Mouse (Mus musculus): ENCODE measurements at regions not wholly inside any gene's neighbourhood (a gene's known extent, or its start where the extent isn't known, plus 50 kb on each side); places are given as distances from the start of the nearest gene placed in this dataset.

DNA sequence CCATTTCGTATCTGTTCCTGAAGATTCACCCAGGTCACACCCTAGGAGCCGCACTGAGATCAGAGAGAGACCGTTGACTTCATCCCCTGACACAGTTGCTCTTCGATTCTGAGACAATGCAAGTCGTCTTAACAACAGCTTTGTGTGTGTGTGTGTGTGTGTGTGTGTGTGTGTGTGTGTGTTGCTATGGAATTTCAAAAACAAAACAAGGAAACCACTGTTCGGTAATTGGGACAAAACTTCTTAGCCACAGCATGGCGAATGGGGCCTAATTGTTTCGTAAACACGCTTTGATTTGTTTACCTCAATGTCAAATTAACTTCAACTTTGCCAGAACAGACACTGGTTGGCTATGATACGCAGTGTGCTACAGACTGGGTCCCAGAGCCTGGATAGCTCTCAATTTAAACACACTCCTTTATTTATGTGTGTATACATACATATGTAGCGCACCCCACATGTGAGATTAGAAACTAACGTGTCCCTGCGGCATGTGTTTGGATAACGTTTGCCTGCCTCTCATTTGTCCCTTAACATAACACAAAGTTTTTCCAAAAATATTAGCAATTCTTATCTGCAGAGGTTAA, 176.1 kb upstream of the Spred2 start:
- no peak for DNase-seq (ENCODE audit: low spot score)

DNA sequence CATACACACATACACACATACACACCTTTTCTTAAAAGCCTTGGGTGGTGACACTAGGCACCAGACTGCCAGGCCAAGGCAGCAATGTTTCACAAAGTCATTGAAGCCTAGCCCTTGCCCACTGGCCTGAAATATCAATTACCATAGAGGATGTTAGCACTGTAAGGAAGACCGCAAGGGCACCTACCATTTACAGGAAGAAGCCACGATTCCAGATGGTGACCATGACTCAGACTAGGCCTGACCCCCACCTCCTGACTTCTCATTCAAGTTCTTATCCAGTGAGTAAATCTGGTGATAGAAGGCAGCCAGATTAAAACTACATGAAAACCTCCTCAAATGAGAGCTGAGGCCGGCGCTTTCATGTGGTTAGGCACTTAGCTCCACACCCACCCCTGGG, 165.3 kb upstream of the Spred2 start:
- no peak for DNase-seq (ENCODE audit: low spot score)

DNA sequence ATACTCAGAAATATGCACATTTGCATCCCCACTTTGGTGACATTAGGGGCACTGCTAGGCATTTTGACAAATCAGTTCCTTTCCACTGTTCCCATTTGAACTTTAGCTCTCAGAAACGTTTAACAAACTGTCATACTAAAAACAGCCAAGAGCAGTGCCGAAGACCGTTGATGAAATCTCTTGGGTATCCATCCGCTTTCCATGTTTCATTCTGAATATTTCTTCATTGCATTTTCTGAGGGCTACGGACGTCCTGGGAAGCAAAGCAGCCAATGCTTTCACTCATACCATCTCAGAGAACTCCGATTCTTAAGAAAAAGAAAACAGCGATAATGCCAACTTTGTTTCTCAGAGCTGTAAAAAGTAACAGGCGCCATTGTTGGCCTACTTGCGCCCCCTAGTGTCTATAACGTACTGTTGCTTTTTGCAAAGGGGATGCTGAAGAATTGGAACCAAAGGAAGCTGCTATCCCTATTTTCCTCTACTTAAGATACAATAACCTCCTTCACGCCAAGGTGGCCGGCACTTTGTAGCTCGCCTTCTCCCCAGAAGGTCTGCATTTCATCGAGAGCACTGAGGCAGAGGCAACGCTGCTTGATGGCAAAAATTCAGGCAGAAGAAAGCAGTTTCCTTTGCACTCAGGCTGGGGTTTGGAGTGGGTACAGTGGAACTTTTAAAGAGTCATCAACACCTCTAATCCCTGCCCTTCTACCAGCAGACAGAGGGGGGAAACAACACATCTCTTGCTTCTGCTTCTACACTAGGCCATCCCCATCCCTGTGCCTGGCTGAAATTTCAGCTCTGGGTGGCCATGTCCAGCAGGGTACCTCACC, 163.1 kb upstream of the Spred2 start:
- peak; percentile 35 for DNase-seq (ENCODE audit: low spot score)

DNA sequence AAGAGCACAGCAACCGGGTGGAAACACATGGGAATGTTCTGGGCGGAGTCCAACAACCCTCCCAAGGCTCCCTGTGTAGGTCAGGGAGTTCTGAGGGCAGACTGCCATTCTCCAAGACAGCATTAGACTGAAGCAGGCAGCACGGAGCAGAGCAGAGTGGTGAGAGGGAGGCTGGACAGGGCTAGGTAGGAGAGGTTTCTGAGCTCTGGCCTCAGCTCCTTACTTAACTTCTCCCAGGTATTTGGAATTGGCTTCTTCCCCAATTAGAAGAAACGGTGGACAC, 162.5 kb upstream of the Spred2 start:
- DNase-seq (ENCODE audit: low spot score) = peak; percentile 23

DNA sequence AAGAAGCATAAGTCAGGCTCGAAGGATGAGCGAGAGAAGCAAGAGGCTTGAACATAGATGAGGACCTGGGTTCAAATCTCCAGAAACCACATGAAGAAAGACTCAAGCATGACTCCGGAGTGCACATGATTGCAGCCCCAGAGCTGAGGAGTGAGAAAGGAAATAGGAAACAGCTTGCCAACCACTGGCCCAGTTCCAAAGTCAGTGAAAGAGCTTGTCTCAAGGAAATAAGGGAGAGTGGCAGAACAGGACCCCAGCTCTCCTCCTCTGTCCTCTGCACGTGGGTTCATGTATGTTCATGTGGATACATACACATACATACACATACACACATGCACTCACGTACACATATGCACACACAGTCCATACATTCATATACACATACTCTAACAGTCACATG, 156.9 kb upstream of the Spred2 start:
- no peak for DNase-seq (ENCODE audit: low spot score)

DNA sequence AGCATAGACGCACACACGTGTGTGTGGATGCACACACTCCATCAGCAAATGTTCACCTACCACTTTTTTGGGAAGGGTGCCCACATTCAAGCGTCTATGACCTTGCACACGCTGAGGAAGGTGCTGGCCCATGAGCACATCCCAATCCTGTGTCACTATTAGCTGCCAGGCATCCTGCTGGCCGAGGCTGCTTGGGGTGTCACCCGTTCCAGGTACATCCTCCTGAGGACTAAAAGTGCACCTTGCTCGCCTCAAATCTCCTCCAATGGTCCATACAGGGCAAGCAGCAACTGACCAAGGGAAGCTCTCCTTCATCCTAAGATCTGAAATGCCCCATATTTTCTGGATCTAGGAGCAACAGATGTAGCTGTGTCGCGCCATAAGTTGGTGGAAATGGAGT, 156.3 kb upstream of the Spred2 start:
- DNase-seq (ENCODE audit: low spot score) = no peak

DNA sequence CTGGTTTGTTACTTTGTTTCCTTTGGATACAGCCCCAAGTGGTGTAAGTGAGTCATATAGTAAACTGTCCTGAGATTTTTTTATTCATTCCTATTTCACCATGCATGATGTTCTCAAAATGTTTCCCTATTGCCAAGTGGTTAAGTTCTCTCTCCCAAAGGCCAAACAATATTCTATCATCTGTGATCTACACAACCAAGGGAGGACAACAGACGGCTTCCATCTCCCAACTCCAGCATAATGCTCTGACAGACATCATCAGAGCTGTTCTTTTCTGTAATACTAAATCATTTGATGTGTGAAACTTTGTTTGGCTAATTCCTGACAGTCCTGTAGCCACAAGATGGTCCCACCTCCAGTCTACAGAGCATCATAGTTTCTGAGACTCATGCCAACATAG, 155.2 kb upstream of the Spred2 start:
- DNase-seq (ENCODE audit: low spot score) = no peak

DNA sequence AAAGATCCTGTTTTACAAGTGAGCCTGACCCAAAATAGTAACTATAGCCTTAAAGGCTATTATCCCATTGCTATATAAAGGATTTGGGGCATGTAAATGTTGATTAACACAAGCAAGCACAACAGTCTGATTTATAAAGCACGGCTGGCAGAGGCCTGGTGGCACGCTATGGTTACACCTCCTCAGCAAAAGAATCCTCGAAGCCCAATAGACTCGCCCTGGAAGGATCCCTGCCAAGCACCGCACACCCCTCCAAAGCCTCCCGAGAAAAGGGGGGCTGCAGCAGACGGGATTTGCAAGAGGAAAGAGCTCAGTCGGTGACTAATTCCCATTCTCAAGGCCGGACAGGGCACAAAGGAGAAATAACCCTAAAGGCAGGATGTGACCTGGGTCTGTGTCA, 150.2 kb upstream of the Spred2 start:
- DNase-seq (ENCODE audit: low spot score) = no peak

DNA sequence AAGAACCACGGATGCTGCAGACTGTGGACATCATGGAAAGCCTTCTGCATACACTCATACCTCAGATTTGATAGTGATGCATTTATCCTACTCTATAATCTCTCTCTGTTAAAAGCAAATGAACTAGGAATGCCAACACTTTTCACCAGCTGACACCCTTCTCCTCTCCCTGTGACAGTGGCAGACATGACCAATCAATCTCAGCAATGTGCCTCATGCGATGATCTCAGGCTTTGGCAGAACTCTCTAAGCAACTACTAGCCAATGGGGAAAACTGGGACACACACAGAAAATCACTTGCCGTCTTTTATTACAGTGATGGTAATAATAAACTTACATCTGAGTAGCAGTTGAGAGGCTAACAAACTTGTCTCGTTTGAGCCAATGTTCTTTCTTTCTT, 148.4 kb upstream of the Spred2 start:
- no peak for DNase-seq (ENCODE audit: low spot score)

DNA sequence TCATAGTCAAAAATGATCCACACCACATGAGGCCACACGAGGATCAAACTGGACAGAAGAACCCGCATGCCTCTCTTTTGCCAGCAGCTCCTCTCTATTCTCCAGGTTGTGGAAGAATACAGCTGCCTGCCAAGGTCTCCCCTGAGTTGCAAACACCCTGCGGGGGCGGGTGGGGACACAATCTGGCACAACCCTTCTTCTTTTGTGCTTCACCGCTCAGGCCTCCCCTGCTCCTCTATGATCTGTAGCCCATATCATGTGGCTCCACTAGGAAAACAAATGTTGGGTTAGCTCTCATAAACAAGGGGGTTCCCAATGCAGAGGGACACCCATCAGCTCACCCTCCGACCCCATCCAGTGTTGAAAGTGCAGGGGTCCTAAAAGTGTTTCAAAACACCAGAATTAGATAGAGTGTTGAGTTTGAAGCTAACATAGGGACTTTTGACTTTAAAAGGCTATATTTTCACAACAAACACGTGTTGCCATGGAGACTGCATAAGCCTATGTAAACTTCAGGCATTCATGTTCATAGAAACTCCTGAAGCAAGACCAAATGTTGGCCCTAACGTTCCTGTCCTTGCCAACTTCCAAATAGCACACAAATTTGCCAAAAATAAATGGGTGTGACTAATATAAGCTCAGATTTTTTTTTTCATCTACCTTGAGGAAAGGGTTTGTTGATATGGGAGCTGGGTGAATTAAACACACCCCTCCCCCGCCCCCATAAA, 147.5 kb upstream of the Spred2 start:
- DNase-seq (ENCODE audit: low spot score) = peak; percentile 53

DNA sequence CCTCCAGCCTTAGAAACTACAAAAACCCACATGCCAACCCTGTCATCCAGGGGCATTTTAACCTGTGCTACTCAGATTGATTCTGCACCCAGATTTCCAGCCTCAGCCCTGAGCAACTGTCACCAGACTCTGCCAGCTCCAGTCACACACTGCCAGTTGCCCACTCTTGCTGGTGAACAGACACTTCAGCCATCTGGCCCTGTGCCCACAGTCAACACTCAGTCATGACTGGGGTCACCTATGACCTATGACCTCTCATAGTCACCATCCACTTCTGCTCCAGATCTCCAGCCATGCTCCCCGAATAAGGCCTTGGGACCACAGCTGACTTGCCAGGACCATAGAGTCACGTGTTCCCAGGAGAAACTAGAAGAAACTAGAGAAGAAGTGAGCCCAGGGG, 146.0 kb upstream of the Spred2 start:
- DNase-seq (ENCODE audit: low spot score) = no peak

DNA sequence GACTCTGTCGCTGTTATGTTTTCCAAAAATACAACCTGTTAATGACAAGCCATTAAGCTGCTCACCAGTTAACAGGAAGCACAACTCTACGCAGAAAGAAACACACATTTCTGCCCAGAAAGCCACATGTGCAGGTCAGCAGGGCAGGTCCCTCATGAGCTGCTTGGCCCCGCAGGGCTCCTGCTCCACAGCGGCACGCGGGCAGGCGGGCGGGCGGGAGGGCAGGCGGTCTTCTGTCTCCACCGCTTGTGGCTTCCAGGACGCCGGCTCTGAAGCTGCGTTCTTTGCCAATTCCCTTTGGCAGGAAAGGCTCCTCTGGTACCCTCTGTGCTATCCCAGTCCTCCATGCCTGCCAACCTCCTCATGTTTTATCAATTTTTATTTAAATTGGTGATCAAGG, 139.1 kb upstream of the Spred2 start:
- no peak for DNase-seq (ENCODE audit: low spot score)

DNA sequence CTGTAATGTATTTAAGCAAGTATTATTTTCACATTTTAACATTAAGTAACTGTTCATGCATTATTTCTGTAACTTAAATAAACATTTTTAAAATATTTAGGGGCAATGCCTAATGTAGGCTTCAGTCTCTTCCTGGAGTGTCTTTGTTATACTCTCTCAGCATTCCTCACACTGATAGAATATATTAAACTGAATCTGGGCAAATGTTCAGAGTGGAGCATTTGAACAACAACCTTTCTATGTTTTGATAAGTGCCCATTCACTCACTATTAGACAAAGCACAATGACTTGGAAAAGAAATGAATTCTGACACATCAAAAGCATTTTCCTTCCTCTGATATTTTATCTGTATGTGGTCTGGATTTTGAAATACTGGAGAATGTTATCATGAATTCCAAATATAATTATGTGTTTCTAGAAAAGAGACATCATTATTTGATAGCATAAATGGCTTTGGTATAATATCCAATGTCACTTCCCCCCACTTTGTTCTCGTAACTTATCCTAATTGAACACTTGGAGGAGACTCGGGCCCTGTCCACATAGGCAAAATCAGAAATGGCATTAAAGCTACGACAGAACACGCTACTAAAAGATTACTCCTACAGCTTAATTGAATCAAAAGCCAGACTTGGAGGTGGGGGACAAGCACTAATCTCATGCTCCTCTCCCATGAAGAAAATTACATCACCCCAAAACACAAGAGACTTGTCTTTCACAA, 127.1 kb upstream of the Spred2 start:
- no peak for DNase-seq (ENCODE audit: low spot score)

DNA sequence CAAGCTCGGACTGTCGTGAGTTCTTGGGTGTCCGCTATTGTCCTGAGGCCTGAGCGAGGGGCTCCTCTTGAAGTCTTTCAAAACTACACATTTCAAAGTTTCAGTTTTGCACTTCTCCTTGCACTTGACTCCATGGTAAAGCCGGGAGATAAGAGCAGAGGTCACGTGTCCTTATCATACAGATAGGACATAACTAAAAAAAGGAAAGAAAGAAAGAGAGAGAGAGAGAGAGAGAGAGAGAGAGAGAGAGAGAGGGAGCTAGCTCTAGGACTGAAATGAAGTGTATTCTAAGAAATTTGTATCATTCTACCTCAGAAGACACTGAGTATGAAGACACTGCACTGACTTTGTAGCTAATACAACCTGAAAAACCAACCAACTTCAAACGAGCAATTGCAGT, 114.8 kb upstream of the Spred2 start:
- DNase-seq (ENCODE audit: low spot score) = no peak

DNA sequence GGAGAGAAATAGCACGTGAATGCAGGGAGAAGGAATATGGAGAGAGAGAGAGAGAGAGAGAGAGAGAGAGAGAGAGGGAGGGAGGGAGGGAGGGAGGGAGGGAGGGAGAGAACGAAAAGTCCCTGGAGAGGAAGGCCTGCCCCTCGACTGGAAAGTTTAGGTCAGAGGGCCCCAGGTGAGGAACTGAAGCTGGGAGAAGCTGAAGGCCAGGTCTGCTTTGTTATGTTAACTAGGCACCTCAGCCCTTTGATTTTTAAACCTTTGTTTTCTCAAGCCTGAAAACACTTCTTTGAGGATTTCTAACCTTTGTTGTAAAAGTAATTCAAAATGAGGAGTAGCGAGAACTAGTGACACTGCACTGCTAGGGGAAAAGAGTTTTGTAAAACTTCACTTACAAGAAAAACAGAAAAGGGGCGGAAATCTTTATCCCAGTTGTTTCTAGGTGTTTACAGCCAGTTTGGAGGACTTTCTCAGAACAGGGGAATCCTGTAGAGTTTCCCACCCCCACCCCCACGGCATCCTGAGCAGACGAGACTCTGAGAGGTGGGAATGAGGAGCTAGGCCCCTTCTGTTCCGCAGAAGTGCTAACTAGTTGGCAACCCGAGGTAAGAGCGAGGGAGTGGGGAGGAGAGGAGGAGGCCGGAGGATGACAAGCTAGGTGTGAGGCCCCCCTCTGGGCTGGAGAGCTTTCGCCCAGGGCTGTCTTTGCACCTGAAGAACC, 112.7 kb upstream of the Spred2 start:
- DNase-seq (ENCODE audit: low spot score) = no peak

DNA sequence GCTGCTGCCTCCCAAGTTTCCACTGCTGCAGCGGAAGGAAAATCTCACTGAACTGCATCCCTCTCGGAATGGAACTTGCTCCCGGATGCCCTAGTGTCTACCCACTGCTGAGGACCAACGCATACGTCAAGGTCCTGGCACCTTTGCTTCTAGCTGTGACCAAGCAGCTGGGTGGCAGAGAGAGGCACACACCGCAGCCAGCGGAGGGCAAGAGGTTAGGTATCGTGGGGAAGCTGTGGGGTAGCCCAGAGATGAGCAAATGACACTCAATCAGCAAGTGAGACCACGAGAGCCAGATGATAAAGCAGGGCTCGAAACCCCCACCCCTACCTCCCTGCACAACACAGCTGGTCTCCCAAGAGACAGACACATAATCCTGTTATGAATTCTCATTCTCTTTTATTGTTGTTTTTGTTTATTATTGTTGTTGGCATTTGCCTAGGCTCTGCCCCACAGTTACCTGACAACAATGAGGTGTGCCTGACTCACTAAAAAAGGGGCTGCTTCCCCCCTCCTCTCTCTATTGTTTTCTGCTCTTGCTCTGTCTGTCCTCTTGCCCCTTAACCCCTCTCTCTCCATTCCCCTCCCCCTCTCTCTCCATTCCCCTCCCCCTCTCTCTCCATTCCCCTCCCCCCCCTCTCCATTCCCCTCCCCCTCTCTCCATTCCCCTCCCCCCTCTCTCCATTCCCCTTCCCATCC, 112.0 kb upstream of the Spred2 start:
- no peak for DNase-seq (ENCODE audit: low spot score)

DNA sequence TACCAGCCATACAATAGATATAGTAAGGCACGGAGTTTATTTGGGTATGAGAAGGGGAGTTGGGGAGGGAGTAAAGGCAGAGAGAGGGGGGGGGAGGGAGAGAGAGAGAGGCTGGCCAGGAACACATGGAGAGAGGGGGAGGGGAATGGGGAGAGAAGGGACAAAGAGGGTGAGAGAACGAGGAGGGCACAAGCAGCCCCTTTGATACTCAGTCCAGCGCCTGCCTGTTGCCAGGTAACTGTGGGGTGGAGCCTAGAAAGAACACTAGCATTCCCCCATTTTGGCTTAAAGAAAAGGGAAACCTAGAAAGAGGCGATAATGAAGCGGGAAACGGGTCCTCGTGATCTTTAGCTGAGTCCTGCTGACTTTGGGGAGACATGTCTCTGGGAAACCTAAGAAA, 110.6 kb upstream of the Spred2 start:
- no peak for DNase-seq (ENCODE audit: low spot score)

DNA sequence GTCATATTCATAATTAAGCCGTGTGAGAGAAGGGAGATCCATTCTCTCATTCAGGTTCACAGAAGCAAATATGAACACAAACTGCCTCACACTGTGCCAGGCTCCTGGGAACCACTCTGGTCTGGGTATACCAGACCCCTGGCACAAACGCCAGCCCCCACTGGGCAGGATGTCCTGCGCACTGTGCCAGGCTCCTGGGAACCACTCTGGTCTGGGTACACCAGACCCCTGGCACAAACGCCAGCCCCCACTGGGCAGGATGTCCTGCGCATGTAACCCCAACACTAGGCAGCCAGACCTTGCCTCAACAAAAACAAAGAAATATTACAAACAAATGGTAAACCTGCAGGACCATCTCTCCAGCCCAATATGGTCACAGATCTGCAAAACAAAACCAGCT, 101.2 kb upstream of the Spred2 start:
- no peak for DNase-seq (ENCODE audit: low spot score)

DNA sequence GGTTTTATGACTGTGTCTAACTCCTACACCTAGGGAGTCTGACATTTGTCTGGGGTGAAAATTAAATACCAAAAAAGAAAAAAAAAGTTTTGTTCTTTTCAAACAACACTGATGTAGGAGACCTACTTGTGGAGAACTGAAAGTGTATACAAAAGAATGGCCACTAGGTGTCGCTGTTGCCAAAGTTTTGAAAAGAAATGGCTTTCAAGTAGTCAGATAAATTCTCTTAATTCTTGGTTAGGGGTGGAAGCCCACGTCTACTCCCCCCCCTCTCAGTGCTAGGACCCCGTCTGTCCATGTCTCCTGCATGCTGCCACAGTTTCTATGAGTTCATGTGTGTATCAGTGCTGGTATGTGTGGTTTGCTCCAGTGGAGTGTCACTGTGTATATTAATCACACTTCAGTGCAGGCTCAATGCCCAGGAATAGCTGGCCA, 100.7 kb upstream of the Spred2 start:
- no peak for DNase-seq (ENCODE audit: low spot score)

DNA sequence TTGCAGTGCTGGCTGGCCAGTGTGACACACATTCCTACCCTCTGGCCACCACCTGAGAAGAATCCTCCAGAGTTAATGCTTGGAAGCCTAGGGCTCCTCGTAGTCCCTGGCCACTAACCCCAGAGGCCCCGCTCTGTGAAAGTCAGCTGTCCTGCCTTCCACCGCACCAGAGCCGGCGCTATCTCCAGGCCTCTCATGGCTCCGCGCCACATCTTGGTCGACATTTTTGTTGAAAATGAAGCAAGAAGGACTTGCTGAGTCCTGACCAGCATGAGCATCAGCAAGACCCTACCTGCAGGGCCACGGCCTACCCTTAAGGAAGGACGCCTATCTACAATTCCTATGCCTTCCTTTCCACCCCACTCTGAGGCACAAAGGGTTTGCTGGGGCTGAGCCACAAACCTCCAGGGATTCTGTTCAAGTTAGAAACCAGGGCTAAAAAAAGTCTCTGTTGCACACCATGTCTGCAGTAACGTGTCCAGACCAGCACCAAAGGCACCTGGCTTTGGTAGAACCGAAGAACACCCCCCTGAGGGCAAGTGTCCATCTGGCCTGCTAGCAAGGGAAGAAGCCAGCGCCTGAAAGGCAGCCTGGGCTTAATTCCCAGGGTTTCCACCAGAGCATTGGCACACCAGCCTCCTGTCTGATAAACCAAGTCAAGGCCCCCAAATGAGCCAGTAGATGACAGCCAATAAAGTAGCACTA, 97.5 kb upstream of the Spred2 start:
- no peak for DNase-seq (ENCODE audit: low spot score)

DNA sequence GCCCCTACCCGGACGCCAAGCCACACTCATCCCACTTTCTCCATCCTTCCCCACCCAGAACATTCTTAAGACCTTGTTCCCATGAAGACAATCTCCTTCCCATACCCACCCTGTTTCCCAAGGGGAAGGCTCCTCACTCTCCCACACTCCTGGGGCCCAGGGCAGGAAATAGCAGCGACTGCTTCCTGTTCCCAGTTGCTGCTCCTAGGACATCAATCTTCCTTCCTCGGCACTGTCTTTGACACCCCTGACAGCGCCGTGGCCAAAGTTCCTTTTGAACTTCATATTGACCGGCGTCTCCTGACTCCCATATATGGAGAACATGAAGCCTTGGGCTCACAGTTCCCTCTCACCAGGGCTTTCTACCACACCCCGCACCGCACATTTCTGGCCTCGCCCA, 96.2 kb upstream of the Spred2 start:
- DNase-seq (ENCODE audit: low spot score) = no peak
